Mouse (Mus musculus) liver, adult 2 months (tissue): ENCODE results near the gene Gna13.

Source experiments
- CTCF ChIP-seq: fragments of 200-500 bp; IDR thresholded peaks from 2 replicates; pipeline ENCODE4 v1.5.1; 2011; ENCODE audit warnings: low read depth, low read length, control low read depth
- POLR2A ChIP-seq: fragments of 200-500 bp; IDR thresholded peaks from 2 replicates; pipeline ENCODE4 v1.6.1; 2011; ENCODE audit warnings: low read length, control low read depth; ENCODE audit not compliant: insufficient read depth; ENCODE audit errors: extremely low read depth

- TF ChIP-seq POLR2A (no peak), CTCF (no peak)
Observed at GRCm38 (mm10) chr11:109377477-109377876, 14.8 kb downstream of the Gna13 start.
